Mouse (Mus musculus) macrophage (primary cell): Measurements from ENCODE around the gene Slc35b3. TPM values are rescaled to one million over a fixed set of nuclear protein-coding genes. Genes with fewer than 3 reads are reported as not detected.

Experiments
- H3K27ac ChIP-seq: fragments of 350-480 bp; formaldehyde crosslinking; 2 replicates; pipeline ENCODE4 v1.9.0; 2021
- H3K36me3 ChIP-seq: fragments of 350-480 bp; formaldehyde crosslinking; 2 replicates; pipeline ENCODE4 v1.9.0; 2021; ENCODE audit errors: inconsistent target
- H3K4me3 ChIP-seq: fragments of 350-480 bp; formaldehyde crosslinking; 2 replicates; pipeline ENCODE4 v1.9.0; 2021; ENCODE audit errors: inconsistent target
- H3K79me2 ChIP-seq: fragments of 350-480 bp; formaldehyde crosslinking; 2 replicates; pipeline ENCODE4 v1.9.0; 2021; ENCODE audit errors: inconsistent target
- WGBS: methylation state at CpG from one replicate; pipeline ENCODE4 v1.1.7; 2026; ENCODE audit warnings: inconsistent platforms; ENCODE audit not compliant: missing documents; 5-methylcytosine and 5-hydroxymethylcytosine counted together
- polyA plus RNA-seq: library from polyadenylated mRNA; stranded (reverse); fragments of 250-400 nt; gene quantifications from 3 replicates; pipeline ENCODE4 v1.2.4, GENCODE M21; 2018; ENCODE audit warnings: inconsistent platforms
- total RNA-seq, 78 experiments: library from RNA; depleted of rRNA; stranded (reverse); fragments of 250-400 nt; gene quantifications; 1 replicate in 9 of 78; 2 replicates in 24 of 78; 3 replicates in 43 of 78; 4 replicates in 2 of 78; pipeline ENCODE4 v1.2.4; 2018; ENCODE audit warnings: inconsistent platforms in 56 of 78

Gene Slc35b3
- 100 to 1,000 TPM in 7 of 26 experiments, 10 to 100 TPM in 19; 51.1 to 121 (median 85.7) TPM for total RNA-seq (2018; cell fraction: chromatin; rRNA removed)
- total RNA-seq (2018; cell fraction: cytosol; rRNA removed): 10 to 100 TPM in 24 of 26 experiments, 1 to 10 TPM in 2; 9.4 to 20.3 (median 14.5) TPM
- total RNA-seq (2018; cell fraction: nucleus; rRNA removed): 10 to 100 TPM; 43.0 to 97.2 (median 62.0) TPM
- 11.2 to 20.5 TPM (median 15.9 TPM) in 3 replicates for polyA plus RNA-seq

GRCm38 (mm10) chr13:38960063-38961050, at the start of gene Slc35b3:
Gene Slc35b3 (minus strand): TSS chr13:38960875.
- Histone ChIP-seq H3K27ac (peak within 1 kb of the TSS; percentile 40), H3K79me2 (peaks cover 48% of the 10 kb centered on the region), H3K4me3 (peak within 1 kb of the TSS; percentile 93), H3K36me3 (0 out of 2 replicates have a peak, but pooled peaks cover 3% of the 10 kb centered on the region)
- WGBS: 2% methylated on average over 67 of the region's 67 CpGs

- Histone ChIP-seq H3K4me3 (no peak overlapping the region), H3K27ac (no peak overlapping the region), H3K36me3 (no peaks in the 10 kb centered on the region), H3K79me2 (no peaks in the 10 kb centered on the region)
- WGBS: 68% methylated on average over 4 of the region's 4 CpGs
Measured at GRCm38 (mm10) chr13:39010280-39010679, 49.6 kb upstream of the Slc35b3 start.

- H3K27ac ChIP-seq: no peak overlapping the region
- H3K79me2 ChIP-seq: no peaks in the 10 kb centered on the region
- H3K4me3 ChIP-seq: no peak overlapping the region
- no peaks in the 10 kb centered on the region for H3K36me3 ChIP-seq
Measured at GRCm38 (mm10) chr13:39003101-39003762, 42.6 kb upstream of the Slc35b3 start.

GRCm38 (mm10) chr13:39002424-39002823, 41.7 kb upstream of the Slc35b3 start:
- Histone ChIP-seq H3K4me3 (no peak overlapping the region), H3K36me3 (no peaks in the 10 kb centered on the region), H3K27ac (no peak overlapping the region), H3K79me2 (no peaks in the 10 kb centered on the region)
- 88% methylated on average over 1 of the region's 1 CpGs for WGBS

GRCm38 (mm10) chr13:39001434-39001833, 40.8 kb upstream of the Slc35b3 start:
- no peak overlapping the region for H3K27ac ChIP-seq
- H3K4me3 ChIP-seq: no peak overlapping the region
- 96% methylated on average over 11 of the region's 11 CpGs for WGBS
- H3K79me2 ChIP-seq: no peaks in the 10 kb centered on the region
- H3K36me3 ChIP-seq: no peaks in the 10 kb centered on the region

GRCm38 (mm10) chr13:38998958-38999357, 38.3 kb upstream of the Slc35b3 start:
- no peaks in the 10 kb centered on the region for H3K36me3 ChIP-seq
- no peaks in the 10 kb centered on the region for H3K79me2 ChIP-seq
- H3K27ac ChIP-seq: no peak overlapping the region
- no peak overlapping the region for H3K4me3 ChIP-seq
- 90% methylated on average over 8 of the region's 9 CpGs for WGBS

- Histone ChIP-seq H3K36me3 (no peaks in the 10 kb centered on the region), H3K79me2 (no peaks in the 10 kb centered on the region), H3K27ac (no peak overlapping the region), H3K4me3 (no peak overlapping the region)
- 29% methylated on average over 5 of the region's 5 CpGs for WGBS
Measured at GRCm38 (mm10) chr13:38992529-38992928, 31.9 kb upstream of the Slc35b3 start.

GRCm38 (mm10) chr13:38983751-38984150, 23.1 kb upstream of the Slc35b3 start:
- no peak overlapping the region for H3K27ac ChIP-seq
- no peak overlapping the region for H3K4me3 ChIP-seq
- no peaks in the 10 kb centered on the region for H3K36me3 ChIP-seq
- H3K79me2 ChIP-seq: no peaks in the 10 kb centered on the region
- WGBS: 86% methylated on average over 5 of the region's 5 CpGs

GRCm38 (mm10) chr13:38980900-38981299, 20.2 kb upstream of the Slc35b3 start:
- WGBS: 95% methylated on average over 3 of the region's 3 CpGs
- Histone ChIP-seq H3K36me3 (no peaks in the 10 kb centered on the region), H3K79me2 (no peaks in the 10 kb centered on the region), H3K27ac (no peak overlapping the region), H3K4me3 (no peak overlapping the region)

- WGBS: 87% methylated on average over 6 of the region's 6 CpGs
- Histone ChIP-seq H3K4me3 (no peak overlapping the region), H3K79me2 (no peaks in the 10 kb centered on the region), H3K36me3 (no peaks in the 10 kb centered on the region), H3K27ac (no peak overlapping the region)
Measured at GRCm38 (mm10) chr13:38976978-38977377, 16.3 kb upstream of the Slc35b3 start.

- Histone ChIP-seq H3K79me2 (no peaks in the 10 kb centered on the region), H3K27ac (no peak overlapping the region), H3K36me3 (no peaks in the 10 kb centered on the region), H3K4me3 (no peak overlapping the region)
- WGBS: 95% methylated on average over 5 of the region's 5 CpGs
Measured at GRCm38 (mm10) chr13:38975853-38976252, 15.2 kb upstream of the Slc35b3 start.

- no peaks in the 10 kb centered on the region for H3K36me3 ChIP-seq
- no peaks in the 10 kb centered on the region for H3K79me2 ChIP-seq
- no peak overlapping the region for H3K27ac ChIP-seq
- 5% methylated on average over 6 of the region's 6 CpGs for WGBS
- no peak overlapping the region for H3K4me3 ChIP-seq
Measured at GRCm38 (mm10) chr13:38972602-38973001, 11.9 kb upstream of the Slc35b3 start.

GRCm38 (mm10) chr13:38971047-38971446, 10.4 kb upstream of the Slc35b3 start:
- Histone ChIP-seq H3K79me2 (no peaks in the 10 kb centered on the region), H3K36me3 (no peaks in the 10 kb centered on the region), H3K4me3 (no peak overlapping the region), H3K27ac (no peak overlapping the region)
- 83% methylated on average over 4 of the region's 4 CpGs for WGBS

GRCm38 (mm10) chr13:38967518-38967917, 6.8 kb upstream of the Slc35b3 start:
- Histone ChIP-seq H3K4me3 (no peak overlapping the region), H3K79me2 (no peaks in the 10 kb centered on the region), H3K36me3 (no peaks in the 10 kb centered on the region), H3K27ac (no peak overlapping the region)
- WGBS: 92% methylated on average over 1 of the region's 1 CpGs
